Mouse (Mus musculus): ENCODE measurements around the gene Gm45808.

- TF ChIP-seq FOSL1 (IDR thresholded peaks at IDR 0.05; ENCODE audit: insufficient read depth, low read length, poor library complexity, severe bottlenecking) (no peak), CTCF (IDR thresholded peaks at IDR 0.05; ENCODE audit: control insufficient read depth, insufficient read depth, insufficient read length) (no peak), MAX (IDR thresholded peaks at IDR 0.05) (peak; percentile 47), MYOG (IDR thresholded peaks at IDR 0.05; ENCODE audit: control insufficient read depth, extremely low read depth, insufficient read length) (no peak)
Observed at GRCm38 (mm10) chr7:45524841-45525621, 38.4 kb upstream of the Gm45808 start.
